Mouse (Mus musculus) small intestine, adult 2 months (tissue): ENCODE measurements around the gene Rpl19.

ENCODE experiments used
- CTCF ChIP-seq: fragments of 200-500 bp; IDR thresholded peaks from 2 replicates; pipeline ENCODE4 v1.5.1; 2012; ENCODE audit warnings: low read depth, mild to moderate bottlenecking, control low read depth, inconsistent platforms, low read length, moderate library complexity, mixed read lengths; ENCODE audit not compliant: insufficient replicate concordance, insufficient read length; ENCODE audit errors: extremely low read depth
- POLR2A ChIP-seq: fragments of 200-500 bp; IDR thresholded peaks from 2 replicates; pipeline ENCODE4 v1.6.1; 2012; ENCODE audit warnings: low read depth, mild to moderate bottlenecking, control low read depth, inconsistent platforms, low read length, moderate library complexity

DNA sequence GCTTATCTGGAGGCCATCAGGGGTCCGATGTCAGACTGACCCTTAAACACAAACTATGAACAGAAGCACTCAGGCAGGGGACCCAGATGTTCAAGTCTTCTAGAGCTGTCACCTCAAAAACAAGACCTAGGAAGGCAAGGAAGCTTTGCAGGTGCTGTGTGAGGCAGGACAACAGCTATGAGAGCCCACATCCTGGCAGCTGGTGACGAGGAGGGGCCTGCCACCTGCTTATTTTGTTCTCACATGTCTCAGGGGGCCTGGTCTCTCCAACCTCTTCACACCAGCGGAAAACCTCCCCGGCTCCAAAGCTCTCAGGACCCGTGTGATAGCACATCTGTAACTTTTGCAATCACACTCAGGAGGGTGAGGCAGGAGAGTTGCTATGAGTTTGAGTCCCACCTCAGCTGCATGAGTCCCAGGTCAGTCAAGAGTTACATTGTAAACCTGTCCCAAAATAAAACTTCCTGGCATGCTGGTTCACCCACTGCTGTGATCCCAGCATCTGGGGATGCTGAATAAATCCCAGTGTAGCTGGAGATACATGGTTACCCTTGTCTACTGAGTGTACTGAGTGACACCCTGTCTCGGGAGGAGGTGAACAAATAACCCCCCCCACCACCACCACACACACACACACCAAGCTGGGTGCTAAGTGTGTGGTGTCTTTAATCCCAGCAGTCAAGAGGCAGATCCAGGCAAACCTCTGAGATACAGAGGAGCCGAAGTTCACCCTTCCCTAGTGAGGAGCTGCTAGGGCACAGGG is 26.0 kb upstream of the Rpl19 start:
- TF ChIP-seq CTCF (no peak), POLR2A (no peak)
